Mouse (Mus musculus) E14TG2a.4 (cell line): Measurements from ENCODE around the gene Poglut1.

Experiments
- H3K27me3 ChIP-seq: 2 replicates; pipeline ENCODE4 v1.6.1; 2014; ENCODE audit warnings: low read length, control low read depth; ENCODE audit not compliant: insufficient read depth
- H3K36me3 ChIP-seq: 2 replicates; pipeline ENCODE4 v1.6.1; 2014; ENCODE audit warnings: low read length, control low read depth; ENCODE audit not compliant: insufficient read depth
- H3K4me1 ChIP-seq: replicated peaks from 2 replicates; pipeline ENCODE4 v1.6.1; 2014; ENCODE audit warnings: low read depth, low read length, control low read depth
- H3K4me3 ChIP-seq: replicated peaks from 2 replicates; pipeline ENCODE4 v1.5.1; 2014; ENCODE audit warnings: mild to moderate bottlenecking, low read length
- H3K9me3 ChIP-seq: 2 replicates; pipeline ENCODE4 v1.6.1; 2014; ENCODE audit warnings: low read length, control low read depth
- CTCF ChIP-seq: conservative IDR thresholded peaks from 2 replicates; pipeline ENCODE4 v1.5.1; 2014; ENCODE audit warnings: low read length
- NANOG ChIP-seq: IDR thresholded peaks from 2 replicates; pipeline ENCODE4 v1.6.1; 2014; ENCODE audit warnings: borderline replicate concordance, low read length, mixed read lengths
- POU5F1 ChIP-seq: IDR thresholded peaks from 2 replicates; pipeline ENCODE4 v1.6.1; 2014; ENCODE audit warnings: low read length, borderline replicate concordance

Gene Poglut1

DNA sequence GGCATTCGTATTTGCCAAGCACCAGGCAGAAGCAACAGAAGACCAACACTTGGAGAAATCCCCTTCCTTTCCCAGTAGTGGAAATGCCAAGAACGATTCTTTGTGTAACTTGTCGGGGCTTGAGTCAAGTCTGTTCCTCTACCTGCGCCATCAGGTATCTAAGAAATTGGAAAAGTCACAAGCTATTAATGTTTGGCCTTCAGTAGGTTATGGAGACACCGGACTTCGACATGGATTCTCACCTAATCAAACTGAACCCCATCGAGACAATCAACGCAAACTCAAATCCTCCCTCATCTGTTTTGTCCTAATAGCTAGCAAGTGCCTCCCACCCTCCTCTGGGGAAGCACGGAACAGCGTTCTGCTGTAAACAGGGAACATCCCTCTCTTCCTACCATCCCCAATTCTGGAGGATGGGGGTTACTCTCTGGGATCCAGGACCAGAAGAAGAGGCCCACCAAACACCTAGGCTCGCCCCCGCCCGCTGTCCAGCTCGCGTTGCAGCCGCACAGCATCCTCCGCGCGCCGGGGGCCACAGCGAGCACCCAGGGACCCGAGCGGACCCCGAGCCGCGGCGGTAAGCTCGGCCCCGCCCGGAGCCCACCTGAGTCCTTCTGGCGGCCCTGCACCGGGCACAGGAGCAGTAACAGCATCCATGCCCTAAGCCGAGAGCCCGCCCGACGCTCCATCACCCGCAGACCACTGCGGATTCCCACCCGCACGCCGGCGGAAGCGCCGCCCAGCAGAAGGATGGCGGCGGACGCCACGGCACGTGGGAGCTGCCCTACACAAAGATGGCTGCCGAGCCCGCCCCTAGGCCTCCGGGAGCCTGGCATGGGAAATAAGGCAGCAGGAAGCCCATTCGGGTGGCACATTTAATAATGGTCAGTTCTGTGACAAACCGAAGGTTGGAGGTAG lies at the start of gene Poglut1:
TSS of gene Poglut1 (minus strand) at position 780 of the 918 bp plus-strand sequence.
- Histone ChIP-seq H3K36me3 (peaks cover 39% of the 10 kb centered on the region), H3K9me3 (no peaks in the 10 kb centered on the region), H3K4me3 (peak within 1 kb of the TSS; percentile 92), H3K27me3 (no peaks in the 10 kb centered on the region), H3K4me1 (peaks cover 38% of the 10 kb centered on the region)
- TF ChIP-seq NANOG (no peak), POU5F1 (no peak), CTCF (no peak)

DNA sequence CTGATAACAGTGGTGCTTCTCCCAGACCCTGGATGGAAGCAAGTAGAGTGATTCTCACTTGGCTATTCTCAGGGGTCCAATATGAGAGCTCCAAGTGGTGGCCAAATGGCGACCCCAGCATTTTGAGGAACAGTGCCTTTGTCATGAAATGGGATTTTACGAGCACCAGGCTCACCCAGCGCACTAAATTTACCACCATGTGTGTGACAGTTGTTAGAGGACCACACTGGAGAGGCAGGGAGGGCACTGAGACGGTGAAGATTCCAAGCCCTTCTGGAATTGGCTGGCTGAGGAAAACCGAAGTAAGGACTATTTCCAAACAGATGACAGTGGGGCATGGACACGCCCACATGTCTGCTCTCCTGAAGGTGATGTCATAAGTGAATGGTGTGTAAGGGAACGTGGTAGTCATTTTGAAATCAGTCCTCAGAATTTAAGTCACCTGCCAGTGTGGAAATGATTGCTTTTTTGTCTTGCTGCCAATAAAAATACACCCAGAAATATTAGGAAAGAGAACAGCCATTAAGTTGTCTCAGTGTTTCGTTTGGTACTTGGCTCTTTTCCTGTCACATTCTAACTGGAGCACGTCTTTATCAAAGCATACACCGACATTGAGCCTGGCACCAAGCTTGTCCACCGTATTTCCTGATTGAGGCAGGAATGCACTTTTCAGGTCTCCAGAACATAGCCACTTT lies 49.1 kb upstream of the Poglut1 start:
- Histone ChIP-seq H3K4me3 (no peak overlapping the region), H3K36me3 (peaks cover 11% of the 10 kb centered on the region), H3K27me3 (no peaks in the 10 kb centered on the region), H3K4me1 (peaks cover 21% of the 10 kb centered on the region), H3K9me3 (no peaks in the 10 kb centered on the region)
- TF ChIP-seq NANOG (no peak), POU5F1 (no peak), CTCF (no peak)

DNA sequence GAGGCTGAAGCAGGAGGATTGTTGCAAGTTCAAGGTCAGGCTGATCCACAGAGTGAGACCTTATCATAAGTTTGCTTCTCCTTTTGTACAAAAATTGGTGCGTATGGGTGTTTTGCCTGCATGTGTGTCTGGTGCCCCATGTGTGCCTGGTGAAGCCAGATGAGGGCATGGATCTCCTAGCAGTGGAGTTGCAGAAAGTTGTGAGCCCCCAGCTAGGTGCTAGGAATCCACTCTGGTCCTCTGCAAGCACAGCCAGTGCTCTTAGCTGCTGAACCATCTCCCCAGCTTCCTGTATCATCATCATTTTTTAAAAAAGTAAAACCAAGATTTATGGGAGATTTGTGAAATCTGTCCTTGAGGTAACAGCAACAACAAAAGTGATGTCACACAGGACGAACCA lies 46.6 kb upstream of the Poglut1 start:
- peaks cover 29% of the 10 kb centered on the region for H3K36me3 ChIP-seq
- no peaks in the 10 kb centered on the region for H3K9me3 ChIP-seq
- no peaks in the 10 kb centered on the region for H3K27me3 ChIP-seq
- H3K4me1 ChIP-seq = peaks cover 10% of the 10 kb centered on the region
- no peak overlapping the region for H3K4me3 ChIP-seq
- TF ChIP-seq POU5F1 = no peak
- TF ChIP-seq NANOG = no peak
- TF ChIP-seq CTCF = no peak

DNA sequence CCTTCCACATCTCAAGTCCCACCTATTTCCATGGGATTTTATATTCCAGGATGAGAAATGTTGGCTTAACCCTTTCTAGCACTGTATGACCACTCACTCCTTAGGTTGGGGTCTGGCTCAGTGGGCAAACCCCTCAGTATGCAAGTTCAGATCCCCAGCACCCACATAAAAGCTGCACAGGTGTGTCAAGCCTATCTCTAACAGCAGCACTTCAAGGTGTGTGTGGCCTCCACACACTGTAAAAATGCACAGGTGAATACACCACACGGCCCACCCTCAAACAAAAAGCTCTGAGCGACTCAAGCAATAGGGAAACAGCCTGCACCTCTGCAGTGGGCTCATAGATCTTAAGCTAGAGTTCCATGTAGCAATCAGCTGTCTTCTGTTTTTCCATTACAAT lies 46.0 kb upstream of the Poglut1 start:
- H3K4me1 ChIP-seq = peaks cover 14% of the 10 kb centered on the region
- no peaks in the 10 kb centered on the region for H3K27me3 ChIP-seq
- peaks cover 34% of the 10 kb centered on the region for H3K36me3 ChIP-seq
- H3K4me3 ChIP-seq = no peak overlapping the region
- no peaks in the 10 kb centered on the region for H3K9me3 ChIP-seq
- no peak for TF ChIP-seq CTCF
- TF ChIP-seq POU5F1 = no peak
- TF ChIP-seq NANOG = no peak

DNA sequence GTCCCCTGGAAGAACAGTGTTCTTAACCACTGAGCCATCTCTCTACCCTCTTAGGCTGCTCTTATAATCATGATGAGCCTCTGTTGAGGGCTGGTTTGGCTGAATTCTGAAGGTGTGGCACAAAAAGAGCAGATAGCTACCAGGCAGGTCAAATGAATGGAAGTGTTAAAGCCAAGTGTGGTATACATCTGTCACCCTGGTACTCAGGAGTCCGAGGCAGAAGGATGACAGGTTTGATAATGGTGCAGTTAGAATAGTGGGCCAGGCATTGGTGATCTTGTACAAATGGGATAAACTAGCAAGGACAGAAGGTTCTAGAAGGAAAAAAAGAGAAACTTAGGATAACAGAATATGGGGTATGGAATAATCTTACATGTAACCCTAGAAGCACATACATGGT lies 44.4 kb upstream of the Poglut1 start:
- no peak overlapping the region for H3K4me3 ChIP-seq
- H3K27me3 ChIP-seq = no peaks in the 10 kb centered on the region
- TF ChIP-seq NANOG = no peak
- TF ChIP-seq POU5F1 = no peak
- no peak for TF ChIP-seq CTCF
- H3K4me1 ChIP-seq = peaks cover 8% of the 10 kb centered on the region
- H3K9me3 ChIP-seq = no peaks in the 10 kb centered on the region
- H3K36me3 ChIP-seq = peaks cover 47% of the 10 kb centered on the region

DNA sequence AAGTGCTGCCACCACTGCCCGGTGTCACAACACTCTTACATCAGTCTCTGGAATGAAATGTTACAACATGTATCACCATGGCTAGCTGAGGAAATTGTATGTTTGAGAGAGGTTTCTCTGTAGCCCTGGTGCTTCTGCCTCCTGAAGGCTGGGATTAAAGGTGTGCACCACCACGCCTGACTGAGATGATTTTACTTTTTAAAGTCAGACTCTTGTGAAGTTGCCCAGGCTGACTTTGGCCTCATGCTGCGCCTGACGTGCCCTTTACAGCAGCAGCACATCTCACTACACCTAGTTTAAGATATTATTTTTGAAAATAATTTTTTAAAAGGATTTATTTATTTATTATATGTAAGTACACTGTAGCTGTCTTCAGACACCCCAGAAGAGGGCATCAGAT lies 42.9 kb upstream of the Poglut1 start:
- H3K4me3 ChIP-seq = no peak overlapping the region
- peaks cover 8% of the 10 kb centered on the region for H3K4me1 ChIP-seq
- peaks cover 61% of the 10 kb centered on the region for H3K36me3 ChIP-seq
- TF ChIP-seq NANOG (no peak), CTCF (no peak), POU5F1 (no peak)
- no peaks in the 10 kb centered on the region for H3K9me3 ChIP-seq
- no peaks in the 10 kb centered on the region for H3K27me3 ChIP-seq

DNA sequence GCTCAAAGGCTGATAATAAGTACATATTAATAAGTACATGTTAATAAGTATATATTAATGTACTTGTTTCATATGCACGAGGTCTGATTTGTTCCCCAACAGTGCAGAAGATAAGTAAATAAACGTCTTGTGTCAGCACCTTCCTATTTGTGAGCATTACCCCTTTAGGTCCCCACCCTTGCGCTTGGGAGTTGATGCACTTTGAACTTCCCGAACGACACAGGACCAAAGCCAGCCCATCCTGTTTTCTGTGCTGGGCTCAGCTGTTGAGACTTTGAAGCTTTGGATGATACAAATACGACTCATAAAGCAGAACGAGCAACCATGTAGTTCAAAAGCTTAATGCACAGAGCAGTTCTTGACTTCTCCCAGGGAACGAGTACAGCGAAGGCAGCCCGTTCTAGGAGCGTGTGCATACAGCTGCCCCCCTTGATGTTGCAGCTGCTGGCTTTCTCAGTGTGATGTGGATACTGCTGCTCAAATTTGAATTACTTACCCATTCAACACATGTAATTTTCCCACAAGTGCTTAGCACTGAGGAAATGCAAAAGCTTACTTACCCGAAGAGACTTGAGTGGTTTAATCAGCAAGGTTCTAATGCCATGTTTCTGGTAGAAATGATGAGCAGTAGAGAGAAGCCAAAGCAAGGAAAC lies 42.1 kb upstream of the Poglut1 start:
- no peaks in the 10 kb centered on the region for H3K27me3 ChIP-seq
- peaks cover 69% of the 10 kb centered on the region for H3K36me3 ChIP-seq
- TF ChIP-seq POU5F1 (no peak), NANOG (no peak), CTCF (no peak)
- H3K9me3 ChIP-seq = no peaks in the 10 kb centered on the region
- no peak overlapping the region for H3K4me3 ChIP-seq
- peaks cover 8% of the 10 kb centered on the region for H3K4me1 ChIP-seq

DNA sequence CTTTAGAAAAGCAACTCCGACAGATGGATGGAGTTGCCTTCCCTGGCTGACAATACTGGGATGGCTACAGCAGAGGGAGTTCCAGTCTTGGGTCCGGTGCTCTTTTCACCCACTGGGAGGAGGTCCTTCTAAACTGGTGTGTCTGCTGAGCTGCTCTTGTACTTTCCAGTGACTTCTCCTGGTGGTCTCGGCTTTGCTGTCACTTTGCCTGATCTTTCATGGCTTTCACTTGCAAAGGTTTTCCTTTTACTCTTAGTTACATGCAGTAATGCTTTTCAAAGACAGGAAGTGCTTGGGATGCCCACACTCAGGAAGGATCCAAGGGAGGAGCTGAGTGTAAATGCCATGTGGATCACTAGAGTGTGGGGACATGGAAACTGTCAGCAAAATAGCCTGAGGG lies 41.4 kb upstream of the Poglut1 start:
- Histone ChIP-seq H3K4me3 (no peak overlapping the region), H3K27me3 (no peaks in the 10 kb centered on the region), H3K36me3 (peaks cover 76% of the 10 kb centered on the region), H3K4me1 (peaks cover 8% of the 10 kb centered on the region), H3K9me3 (no peaks in the 10 kb centered on the region)
- TF ChIP-seq POU5F1 = no peak
- TF ChIP-seq CTCF = no peak
- TF ChIP-seq NANOG = no peak
